Mouse (Mus musculus) monocyte, adult 5-6 weeks (primary cell): ENCODE measurements at regions not wholly inside any gene's neighbourhood (a gene's known extent, or its start where the extent isn't known, plus 50 kb on each side); places are given as distances from the start of the nearest gene placed in this dataset.

ENCODE experiments used
- ATAC-seq: fragments of 153-309, 156-312 bp; replicated peaks from 2 replicates; pipeline ENCODE4 v1.8.0; 2017; ENCODE audit warnings: mild to moderate bottlenecking; ENCODE audit not compliant: low TSS enrichment, insufficient number of reproducible peaks, severe bottlenecking, poor library complexity, low FRiP score

DNA sequence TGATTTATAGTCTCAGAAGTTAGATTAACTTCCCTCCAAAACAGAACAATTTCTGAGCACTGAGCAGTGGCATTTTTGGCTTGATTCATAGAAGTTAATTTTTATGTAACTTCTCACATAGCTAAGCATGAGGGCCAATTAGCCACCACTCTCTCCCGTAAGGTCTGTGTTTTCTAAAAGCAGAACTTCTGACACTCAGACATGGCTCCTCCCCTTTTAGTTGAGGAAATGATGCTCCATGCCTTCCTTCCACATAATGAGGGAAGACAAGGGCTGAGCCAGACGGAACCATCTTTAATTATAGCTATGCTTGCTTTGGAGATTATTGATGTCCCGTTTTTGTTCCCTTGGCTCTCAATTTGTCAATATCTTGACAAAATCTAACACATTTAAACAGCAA lies 429.3 kb downstream of the Psat1 start:
- no peak for ATAC-seq

DNA sequence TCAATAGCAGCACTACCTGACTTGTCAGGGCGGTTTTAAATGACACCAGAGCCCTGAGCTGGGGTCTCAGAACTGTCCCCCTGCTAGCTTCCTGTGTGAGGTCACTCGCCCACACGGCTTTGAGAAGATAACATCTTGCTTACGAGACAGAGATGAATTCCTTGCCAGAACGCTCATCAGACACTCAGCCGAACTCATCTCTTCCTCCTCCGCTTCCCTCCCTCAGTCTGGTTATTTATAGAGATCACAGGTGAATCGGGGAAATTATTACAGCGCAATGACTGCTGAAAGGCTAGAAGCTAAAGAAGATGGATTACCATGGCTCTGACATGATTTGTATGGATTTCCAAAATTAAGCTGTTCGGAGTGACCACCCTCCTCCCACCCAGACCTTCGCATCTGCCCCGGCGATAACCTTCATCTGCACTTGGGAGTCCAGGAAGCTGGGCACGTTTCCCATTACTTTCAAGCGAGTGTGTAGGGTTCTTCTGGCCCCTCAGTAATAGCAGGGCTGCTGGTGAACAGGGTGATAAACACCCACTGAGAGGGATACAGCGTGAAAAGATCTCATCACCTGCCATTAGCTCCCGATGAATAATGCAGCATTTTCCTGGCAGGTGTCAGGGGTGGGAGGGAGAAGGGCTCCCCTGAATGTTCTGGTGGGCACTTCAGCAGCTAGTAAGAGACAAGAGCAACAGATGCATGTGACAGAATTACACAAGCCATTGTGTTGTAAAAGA lies 430.4 kb downstream of the Psat1 start:
- ATAC-seq, result no peak

DNA sequence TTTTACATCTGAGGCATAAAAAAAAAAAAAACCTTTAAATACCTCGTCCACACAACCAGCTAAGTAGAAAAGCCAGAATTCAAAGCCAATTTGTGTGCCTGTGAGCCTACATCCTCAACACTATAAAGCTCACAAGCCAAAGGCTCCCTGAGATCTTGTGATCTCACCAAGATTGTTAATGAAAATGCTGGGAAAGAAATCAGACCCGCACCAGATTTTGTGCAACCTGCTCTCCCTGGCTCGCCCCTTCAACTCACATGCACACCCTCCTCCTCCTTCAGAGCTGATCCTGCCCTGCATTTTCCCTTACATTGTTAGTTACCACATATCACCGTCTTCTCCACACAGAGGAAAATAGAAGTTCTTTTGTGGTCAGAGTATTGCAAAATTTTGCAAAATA lies 433.9 kb downstream of the Psat1 start:
- ATAC-seq, result no peak

DNA sequence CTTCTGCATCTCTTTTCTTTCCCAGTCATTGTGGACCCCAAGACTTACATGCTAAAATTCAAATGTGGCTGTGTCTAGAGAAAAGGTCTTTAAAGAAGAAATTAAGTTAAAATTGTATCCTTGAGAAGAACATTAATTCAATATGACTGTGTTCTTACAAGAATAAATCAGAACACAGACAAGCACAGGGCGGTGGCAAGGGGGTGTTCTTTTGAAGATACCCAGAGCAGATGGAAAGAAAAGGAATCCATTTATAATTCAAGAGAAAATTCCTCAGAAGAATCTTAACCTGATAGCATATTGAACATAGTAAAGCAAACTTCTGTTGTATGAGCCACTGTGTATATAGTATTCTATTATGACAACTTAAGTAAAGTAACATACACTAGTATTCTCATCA lies 436.7 kb downstream of the Psat1 start:
- ATAC-seq, result no peak

DNA sequence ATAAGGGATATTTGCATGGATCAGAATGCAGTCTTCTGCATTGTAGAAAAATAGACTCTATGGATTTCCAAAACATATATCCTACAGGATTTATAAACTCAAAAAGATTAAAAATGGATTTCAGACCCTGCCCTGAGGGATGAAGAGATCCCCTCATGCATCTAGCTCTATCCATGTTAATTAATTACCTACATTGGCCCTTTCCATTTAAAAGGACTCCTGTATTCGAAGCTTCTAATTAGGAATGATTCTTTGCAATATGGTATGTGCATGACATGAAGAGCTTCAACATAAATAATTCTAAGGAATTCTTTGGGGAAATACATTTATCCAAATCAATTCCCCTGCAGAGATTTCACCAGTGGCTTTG lies 444.2 kb downstream of the Psat1 start:
- no peak for ATAC-seq

DNA sequence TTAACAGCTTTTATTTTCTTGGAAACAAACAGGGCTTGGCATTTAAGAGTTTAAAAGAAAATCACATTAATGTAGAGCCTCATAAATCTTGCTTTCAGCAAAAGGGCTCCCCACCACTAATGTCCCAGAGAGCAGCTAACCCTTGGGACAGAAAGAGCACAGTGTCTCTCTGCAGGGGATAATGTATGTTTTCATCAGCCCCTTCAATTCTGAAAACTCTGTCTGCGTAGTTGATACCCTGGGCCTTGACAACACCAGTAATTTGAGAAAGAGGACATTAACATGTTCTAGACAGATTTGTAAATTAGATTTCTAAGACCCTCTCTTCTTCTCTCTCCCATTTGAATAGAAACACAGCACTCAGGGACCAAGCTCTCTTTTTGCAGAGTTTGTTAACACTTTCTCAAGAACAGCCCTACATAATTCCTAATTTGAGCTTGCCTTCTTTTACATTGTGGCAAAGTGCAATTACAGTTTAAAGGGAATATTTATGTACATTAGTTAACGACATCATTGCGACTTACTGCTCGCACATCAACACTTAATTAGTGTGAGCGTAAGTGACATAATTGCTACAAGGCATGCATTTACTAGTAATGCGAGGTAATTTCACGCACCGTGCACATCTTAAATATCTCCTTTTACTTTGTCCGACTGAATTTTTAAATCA lies 444.7 kb downstream of the Psat1 start:
- no peak for ATAC-seq

DNA sequence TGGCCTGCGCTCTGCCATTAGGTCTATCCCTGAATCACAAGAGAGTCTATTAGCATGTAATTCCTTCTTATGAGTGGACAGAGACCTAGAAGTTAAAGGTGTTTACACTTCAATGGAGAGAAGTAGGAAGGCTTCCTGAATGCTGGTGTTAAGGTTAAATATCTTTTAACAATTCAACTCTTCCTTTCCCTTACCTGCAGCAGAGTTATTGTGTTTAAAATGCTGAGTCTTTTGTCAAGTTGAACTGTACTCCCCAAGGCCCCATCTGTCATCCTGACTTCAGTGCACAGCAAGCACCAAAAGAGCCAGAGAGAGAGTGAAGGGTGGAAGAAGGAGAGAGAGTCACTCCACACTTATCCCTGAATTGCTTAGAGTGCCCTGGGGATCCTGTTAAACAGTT lies 451.6 kb downstream of the Psat1 start:
- no peak for ATAC-seq

DNA sequence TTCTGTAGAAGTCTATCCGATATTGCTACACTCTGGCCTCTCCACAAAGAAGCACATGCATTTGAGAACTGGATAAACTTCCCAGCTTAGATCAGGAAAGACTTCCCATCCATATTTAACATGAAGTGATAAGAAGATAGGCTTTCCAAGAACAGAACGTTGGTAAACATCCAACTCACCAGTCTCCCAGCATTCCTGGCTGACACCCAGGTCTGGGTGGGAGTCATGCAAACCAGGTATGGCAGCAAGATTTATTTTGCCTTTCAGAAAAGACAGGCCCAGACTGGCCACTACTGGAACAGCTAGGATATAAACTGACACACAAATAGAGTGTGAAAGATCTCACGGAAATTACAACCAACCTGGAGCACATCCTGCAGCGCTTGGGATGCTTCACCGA lies 459.6 kb downstream of the Psat1 start:
- no peak for ATAC-seq

DNA sequence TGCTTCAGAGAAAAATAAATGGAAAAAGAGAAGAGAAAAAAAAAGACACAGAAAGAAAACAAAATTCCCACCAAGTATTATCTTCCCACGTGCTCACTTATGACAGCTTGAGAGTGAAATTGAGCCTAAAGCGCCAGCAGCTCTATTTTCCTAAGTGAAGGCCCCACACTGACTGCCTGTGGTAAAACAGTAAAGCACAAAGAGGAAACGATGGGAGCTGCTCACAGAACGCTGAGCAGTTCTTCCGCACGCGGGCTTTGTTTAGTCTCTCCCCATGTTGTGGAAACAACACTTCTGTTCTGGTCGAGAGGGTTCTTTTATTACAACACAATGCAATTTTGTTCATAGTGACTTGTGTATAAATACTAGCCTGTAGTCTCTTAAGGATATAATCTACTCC lies 465.5 kb downstream of the Psat1 start:
- ATAC-seq, result no peak

DNA sequence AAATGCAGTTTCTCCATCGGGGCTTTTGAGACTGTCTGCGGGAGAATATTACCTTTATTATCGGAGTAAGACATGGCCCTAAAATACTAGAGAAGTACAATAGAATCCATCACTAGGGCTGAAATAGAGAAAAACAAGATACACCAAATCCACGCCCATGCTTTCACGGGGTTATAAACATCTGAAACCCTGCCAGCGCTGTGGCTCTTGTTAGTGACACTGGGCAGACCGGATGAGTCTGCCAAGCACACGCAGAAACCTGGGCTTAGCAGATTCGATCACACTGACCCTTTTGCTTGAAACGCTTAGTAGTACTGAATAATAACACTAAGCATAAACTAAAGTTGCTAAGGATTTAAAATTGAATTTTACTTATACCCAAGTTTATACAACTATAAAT lies 477.6 kb downstream of the Psat1 start:
- no peak for ATAC-seq

DNA sequence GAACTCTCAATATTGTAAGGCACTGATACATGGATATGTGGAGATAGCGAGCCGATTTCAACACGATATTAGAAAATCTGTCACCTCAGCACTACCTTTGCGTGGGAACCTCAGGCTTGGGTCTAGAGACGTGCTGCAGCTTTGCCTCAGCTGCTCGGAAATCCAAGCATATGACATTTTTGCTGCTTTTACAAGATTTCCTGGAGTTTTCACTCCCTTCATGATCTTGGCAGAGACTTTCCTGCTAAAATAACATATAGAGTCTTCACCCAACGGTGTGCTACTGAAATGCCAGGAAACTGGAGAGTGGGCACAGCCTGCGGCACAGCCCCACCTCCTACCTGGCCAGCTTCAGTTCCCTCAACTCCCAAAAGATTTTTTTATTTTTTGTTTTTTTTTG lies 480.4 kb downstream of the Psat1 start:
- ATAC-seq, result no peak

DNA sequence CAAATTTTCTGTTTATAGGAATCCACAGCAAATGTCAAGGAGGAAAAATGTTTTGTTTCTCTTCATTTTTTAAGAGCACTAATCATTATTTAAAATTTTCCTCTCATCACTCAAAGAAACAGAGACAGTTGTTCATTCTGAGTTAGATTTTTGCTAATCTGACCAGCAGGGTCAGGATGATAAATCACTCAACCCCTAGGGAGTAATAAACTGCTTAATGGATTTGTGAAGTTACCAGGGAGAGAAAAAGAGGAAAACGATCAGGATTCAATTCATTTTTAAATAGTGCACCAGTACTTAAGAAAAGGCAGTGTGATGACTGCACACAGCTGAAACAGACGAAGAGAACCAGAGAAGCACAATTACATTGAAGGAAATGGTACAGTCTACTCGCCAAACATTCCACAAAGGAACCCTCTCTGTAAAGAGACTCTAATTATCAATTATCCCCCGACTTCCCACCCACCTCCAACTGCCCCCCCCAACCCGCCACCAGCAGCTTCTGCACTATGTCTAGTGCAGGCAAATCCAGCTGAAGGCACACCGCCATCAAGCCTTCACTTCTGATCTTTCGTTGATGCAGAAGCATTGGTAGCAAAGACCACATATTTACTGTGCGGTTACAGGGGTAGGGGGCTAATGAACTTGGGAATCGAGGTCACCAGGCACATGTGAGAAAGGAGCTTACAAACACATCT lies 481.9 kb downstream of the Psat1 start:
- ATAC-seq, result no peak

DNA sequence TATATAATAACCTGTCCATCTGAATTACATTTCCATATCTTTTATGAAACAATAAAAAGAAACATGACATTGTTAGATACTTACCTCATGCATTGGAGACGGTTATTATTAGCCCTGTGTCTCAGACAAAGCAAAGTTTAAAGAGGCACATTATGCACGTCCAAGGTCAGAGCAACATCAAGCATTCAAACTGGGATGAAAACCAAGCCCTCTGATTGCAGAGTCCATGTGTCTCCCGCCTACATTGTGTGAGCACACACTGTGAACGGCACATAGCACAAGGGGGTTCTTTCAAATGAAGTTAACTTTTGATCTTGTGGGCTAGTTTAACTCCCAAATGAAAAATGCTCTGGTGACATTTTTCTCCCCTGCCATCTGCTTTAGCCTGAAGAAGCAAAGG lies 489.3 kb downstream of the Psat1 start:
- no peak for ATAC-seq

DNA sequence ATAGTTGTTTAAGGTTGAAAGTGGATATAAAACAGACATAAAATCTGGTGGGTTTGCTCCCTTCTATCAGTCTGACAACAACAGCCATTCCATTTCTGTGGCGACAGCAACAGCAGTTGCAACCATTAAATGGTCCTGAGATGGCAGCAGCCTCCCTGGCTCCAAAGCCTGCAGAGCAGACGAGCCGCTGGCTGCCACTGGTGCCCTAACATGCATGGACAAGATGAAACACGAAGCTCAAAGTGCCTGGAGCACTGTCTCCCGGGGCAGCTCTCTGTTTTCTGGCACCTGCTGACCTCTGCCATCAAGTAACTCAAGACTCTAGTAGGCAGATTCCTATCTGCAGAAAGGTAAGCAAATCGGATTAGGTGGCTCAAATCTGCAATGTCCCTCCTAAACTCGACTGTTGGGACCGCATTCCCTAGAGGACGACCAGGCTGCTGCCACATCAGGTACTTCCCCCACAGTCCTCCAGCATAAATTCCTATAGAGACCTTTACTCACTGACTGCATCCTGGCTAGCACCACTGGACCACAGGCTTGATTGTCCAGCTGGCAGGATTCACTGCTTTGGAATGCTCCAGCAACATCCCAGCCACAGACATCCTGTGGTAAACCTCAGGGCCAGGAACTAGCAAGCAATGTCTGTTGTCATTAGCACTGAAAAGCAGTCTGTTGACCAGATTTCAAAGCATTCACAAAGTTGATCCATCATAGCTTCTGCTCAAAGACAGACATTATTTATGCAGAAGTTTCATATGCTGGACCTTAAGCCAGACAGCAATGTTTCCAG lies 490.0 kb downstream of the Psat1 start:
- ATAC-seq, result no peak

DNA sequence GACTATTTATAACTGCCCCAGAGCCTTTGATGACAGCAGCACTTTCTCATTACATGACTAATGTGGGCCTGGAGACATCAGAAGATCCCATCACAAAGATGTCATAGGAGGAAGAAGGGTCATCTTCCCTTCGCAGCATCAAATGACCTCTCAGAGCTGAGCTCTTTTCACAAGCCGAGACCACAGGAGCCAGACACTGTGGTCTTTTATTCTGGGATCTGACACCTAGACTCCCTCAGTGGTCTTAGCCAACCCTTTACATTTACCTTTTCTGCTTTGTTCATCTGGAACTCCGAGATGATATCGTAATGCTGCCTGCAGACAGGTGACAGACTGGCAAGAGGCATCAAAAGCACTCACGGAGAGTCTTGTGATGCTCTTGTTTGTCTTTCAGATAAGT lies 498.1 kb downstream of the Psat1 start:
- ATAC-seq, result no peak

DNA sequence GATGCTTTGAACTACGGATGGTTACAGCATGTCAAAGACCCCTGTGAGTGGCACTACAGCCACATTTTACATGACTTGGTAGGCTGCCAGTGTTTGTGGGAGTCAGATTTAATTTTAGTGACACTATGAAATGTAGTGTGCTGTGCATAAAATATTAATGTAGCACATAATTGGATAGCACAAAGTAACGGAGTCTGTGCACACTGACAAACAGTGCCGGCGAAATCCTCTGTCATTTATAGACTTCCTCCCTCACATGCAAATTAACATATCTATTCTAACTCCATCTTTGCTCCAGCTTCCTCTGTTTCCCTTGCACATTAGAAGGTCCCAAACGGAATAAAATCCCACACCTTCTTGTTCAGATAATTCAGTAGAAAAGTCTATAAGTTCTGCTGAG lies 515.3 kb downstream of the Psat1 start:
- ATAC-seq, result no peak

DNA sequence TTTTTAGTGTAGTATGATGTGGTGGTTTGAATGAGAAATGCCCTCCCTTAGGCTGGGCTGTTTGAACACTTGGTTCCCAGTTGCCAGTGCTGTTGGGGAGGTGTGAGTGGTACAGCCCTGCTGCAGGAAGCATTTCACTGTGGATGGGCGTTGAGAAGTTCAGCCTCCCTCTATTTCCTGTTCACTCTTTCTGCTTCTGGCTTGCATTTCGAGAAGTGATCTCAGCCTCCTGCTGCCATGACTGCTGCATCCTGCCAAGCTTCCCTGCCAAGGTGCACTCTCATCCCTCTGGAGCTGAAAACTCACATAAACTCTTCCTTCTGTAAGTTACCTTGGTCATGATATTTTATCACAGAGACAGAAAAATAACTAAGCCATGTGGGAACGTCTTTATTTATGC lies 525.8 kb downstream of the Psat1 start:
- no peak for ATAC-seq

DNA sequence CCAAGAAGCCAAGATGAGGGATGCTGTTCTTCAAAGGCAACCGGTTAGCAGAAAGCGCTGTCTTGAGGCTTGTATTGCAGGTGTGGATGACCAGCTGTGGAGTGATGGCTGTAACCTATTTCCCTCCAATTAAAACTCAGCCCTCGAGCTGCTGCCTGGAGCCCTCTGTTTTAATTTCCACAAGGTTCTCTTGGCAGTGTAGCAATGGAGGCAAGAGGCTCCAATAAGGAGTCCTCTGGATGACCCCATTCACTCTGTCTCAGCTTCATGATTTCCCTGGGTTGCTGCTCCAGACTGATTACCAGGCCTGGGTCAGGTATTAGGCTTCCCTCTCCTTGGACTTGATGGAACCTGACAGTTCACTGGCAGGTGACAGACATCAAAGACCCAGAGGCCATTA lies 548.5 kb downstream of the Psat1 start:
- ATAC-seq, result no peak

DNA sequence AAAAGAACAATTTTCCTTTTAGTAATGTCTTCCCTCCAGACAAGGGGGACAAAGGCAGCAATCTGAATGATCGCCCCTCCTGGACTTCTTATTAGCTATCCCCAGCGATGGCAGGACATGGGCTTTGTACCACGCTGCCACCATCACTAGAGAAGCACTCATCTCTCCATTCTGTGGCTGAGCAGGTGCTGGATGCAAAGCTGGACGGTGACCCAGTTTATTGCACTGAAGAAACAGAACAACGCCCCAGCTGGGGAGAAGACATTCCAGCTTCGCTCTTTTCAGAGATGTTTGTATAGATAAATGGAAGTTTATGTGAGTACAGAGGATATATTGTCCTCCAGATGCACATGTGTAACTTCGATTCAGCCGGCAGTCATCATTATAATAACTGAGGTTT lies 575.5 kb downstream of the Psat1 start:
- ATAC-seq, result no peak
